Mouse (Mus musculus): ENCODE results near the gene Camta1. TPM values are rescaled to one million over a fixed set of nuclear protein-coding genes. Genes with fewer than 3 reads are reported as not detected.

The Camta1 gene
- polyA plus RNA-seq, 1 experiment: 27.1 TPM

DNA sequence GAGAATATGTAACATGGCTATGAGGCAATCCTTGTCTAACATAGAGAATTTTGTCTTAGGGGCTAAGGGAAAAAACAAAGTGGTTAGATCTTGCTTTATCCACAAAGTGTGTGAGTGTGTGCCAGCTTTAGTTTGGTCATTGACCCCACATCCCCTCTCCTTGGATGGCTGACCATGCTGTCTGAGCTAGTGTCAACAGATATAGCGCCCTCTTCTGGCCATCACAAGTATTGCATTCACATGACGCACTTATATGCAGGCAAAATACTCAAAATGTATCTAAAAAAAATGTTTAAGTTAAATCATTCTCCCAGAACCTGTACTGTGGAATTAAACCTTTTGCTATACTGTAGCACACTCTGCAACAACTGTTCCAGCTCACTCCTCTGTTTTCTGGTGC lies 766.5 kb downstream of the Camta1 start:
- H3K4me1 ChIP-seq (replicated peaks; ENCODE audit: control insufficient read depth, insufficient read depth, low read length): no peaks in the 10 kb centered on the region
- DNase-seq: peak; percentile 16
- H3K36me3 ChIP-seq (ENCODE audit: control insufficient read depth, insufficient read depth, low read length): no peaks in the 10 kb centered on the region
- H3K4me3 ChIP-seq (ENCODE audit: control insufficient read depth, insufficient read depth, low read length): no peak overlapping the region
- no peak overlapping the region for H3K27ac ChIP-seq (ENCODE audit: control insufficient read depth, insufficient read depth, low read length)
- TF ChIP-seq POLR2A (IDR thresholded peaks at IDR 0.05; ENCODE audit: control insufficient read depth, extremely low read depth, insufficient read depth, low read length, poor library complexity) (no peak), CTCF (IDR thresholded peaks at IDR 0.05; ENCODE audit: borderline replicate concordance, control insufficient read depth, extremely low read depth, insufficient read depth, low read length, poor library complexity) (no peak)
- no peaks in the 10 kb centered on the region for H3K27me3 ChIP-seq (ENCODE audit: control insufficient read depth, insufficient read depth, low read length)
- WGBS: 42% methylated on average over 2 of the region's 2 CpGs

DNA sequence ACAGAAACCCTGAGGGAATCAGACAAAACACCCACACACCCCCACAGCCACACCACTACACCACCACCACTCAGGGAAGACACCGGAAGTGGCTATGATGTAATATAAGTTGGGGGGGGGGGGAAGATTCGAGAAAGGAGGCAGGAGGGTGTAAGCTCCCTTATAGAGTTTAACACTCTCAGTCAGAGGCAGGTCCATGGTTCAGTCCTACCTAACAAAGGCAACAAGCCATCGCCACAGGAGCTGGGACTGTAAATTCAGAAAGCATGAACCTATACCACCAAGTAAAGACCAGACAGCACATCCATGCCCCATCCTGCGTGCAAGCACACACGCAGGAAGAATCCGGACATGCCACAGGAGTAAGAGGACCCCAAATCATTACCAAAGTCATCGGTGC lies 772.4 kb downstream of the Camta1 start, which contains the start of gene Gm13090:
Gene Gm13090, plus strand, starts transcription at position 301 of the 400 bp plus-strand sequence.
- Histone ChIP-seq H3K27me3 (ENCODE audit: control insufficient read depth, insufficient read depth, low read length) (no peaks in the 10 kb centered on the region), H3K27ac (ENCODE audit: control insufficient read depth, insufficient read depth, low read length) (no peak within 1 kb of the TSS), H3K4me1 (replicated peaks; ENCODE audit: control insufficient read depth, insufficient read depth, low read length) (no peaks in the 10 kb centered on the region), H3K36me3 (ENCODE audit: control insufficient read depth, insufficient read depth, low read length) (no peaks in the 10 kb centered on the region), H3K4me3 (ENCODE audit: control insufficient read depth, insufficient read depth, low read length) (no peak within 1 kb of the TSS)
- 83% methylated on average over 7 of the region's 7 CpGs for WGBS
- DNase-seq: no peak
- TF ChIP-seq POLR2A (IDR thresholded peaks at IDR 0.05; ENCODE audit: control insufficient read depth, extremely low read depth, insufficient read depth, low read length, poor library complexity): no peak
- no peak for TF ChIP-seq CTCF (IDR thresholded peaks at IDR 0.05; ENCODE audit: borderline replicate concordance, control insufficient read depth, extremely low read depth, insufficient read depth, low read length, poor library complexity)

DNA sequence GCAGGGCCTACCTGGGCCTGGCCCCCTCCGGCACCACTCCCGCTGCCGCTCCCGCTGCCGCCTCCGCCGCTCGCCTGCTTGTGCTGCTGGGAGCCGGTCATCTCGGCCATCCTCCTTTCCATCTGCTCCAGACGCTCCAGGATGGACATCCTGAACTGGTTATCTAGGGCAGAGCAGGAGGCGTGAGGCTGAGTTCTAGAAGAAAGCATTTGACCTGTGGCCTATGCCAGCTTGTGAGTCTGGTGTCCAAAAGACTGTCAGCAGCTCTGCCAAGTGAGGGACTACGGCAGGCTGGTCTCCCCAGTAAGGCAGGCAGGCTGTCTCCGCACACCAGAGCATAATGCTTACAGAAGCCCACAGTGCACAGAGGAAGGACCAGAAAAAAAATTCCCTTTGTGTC lies 772.9 kb downstream of the Camta1 start:
- H3K4me1 ChIP-seq (replicated peaks; ENCODE audit: control insufficient read depth, insufficient read depth, low read length): no peaks in the 10 kb centered on the region
- no peaks in the 10 kb centered on the region for H3K27me3 ChIP-seq (ENCODE audit: control insufficient read depth, insufficient read depth, low read length)
- no peaks in the 10 kb centered on the region for H3K36me3 ChIP-seq (ENCODE audit: control insufficient read depth, insufficient read depth, low read length)
- no peak overlapping the region for H3K27ac ChIP-seq (ENCODE audit: control insufficient read depth, insufficient read depth, low read length)
- no peak overlapping the region for H3K4me3 ChIP-seq (ENCODE audit: control insufficient read depth, insufficient read depth, low read length)
- 95% methylated on average over 14 of the region's 14 CpGs for WGBS
- no peak for DNase-seq
- TF ChIP-seq CTCF (IDR thresholded peaks at IDR 0.05; ENCODE audit: borderline replicate concordance, control insufficient read depth, extremely low read depth, insufficient read depth, low read length, poor library complexity) (no peak), POLR2A (IDR thresholded peaks at IDR 0.05; ENCODE audit: control insufficient read depth, extremely low read depth, insufficient read depth, low read length, poor library complexity) (no peak)

DNA sequence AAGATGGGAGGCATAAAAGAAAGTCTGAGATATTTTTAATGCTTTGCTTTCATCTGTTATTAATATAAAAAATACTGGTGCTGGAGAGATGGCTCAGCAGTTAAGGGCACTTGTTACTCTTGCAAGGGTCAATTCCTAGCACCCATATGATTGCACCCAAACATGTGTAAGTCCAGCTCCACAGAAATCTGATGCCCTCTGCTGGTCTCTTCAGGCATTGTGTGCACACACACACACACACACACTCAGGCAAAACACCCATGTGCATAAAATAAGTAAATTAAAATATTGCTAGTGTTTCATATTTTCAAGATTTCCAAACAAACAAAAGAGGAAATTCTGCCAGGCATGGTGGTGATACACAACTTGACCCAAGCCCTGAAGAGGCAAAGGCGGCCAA lies 774.3 kb downstream of the Camta1 start:
- H3K36me3 ChIP-seq (ENCODE audit: control insufficient read depth, insufficient read depth, low read length): no peaks in the 10 kb centered on the region
- no peak overlapping the region for H3K4me3 ChIP-seq (ENCODE audit: control insufficient read depth, insufficient read depth, low read length)
- H3K27ac ChIP-seq (ENCODE audit: control insufficient read depth, insufficient read depth, low read length): no peak overlapping the region
- H3K4me1 ChIP-seq (replicated peaks; ENCODE audit: control insufficient read depth, insufficient read depth, low read length): no peaks in the 10 kb centered on the region
- no peaks in the 10 kb centered on the region for H3K27me3 ChIP-seq (ENCODE audit: control insufficient read depth, insufficient read depth, low read length)
- 100% methylated on average over 1 of the region's 1 CpGs for WGBS
- no peak for TF ChIP-seq POLR2A (IDR thresholded peaks at IDR 0.05; ENCODE audit: control insufficient read depth, extremely low read depth, insufficient read depth, low read length, poor library complexity)
- TF ChIP-seq CTCF (IDR thresholded peaks at IDR 0.05; ENCODE audit: borderline replicate concordance, control insufficient read depth, extremely low read depth, insufficient read depth, low read length, poor library complexity): no peak
- no peak for DNase-seq

- no peak for DNase-seq
- Histone ChIP-seq H3K36me3 (ENCODE audit: control insufficient read depth, insufficient read depth, low read length) (no peaks in the 10 kb centered on the region), H3K4me3 (ENCODE audit: control insufficient read depth, insufficient read depth, low read length) (no peak overlapping the region), H3K27ac (ENCODE audit: control insufficient read depth, insufficient read depth, low read length) (no peak overlapping the region), H3K4me1 (replicated peaks; ENCODE audit: control insufficient read depth, insufficient read depth, low read length) (no peaks in the 10 kb centered on the region), H3K27me3 (ENCODE audit: control insufficient read depth, insufficient read depth, low read length) (no peaks in the 10 kb centered on the region)
- WGBS: 89% methylated on average over 5 of the region's 5 CpGs
- TF ChIP-seq CTCF (IDR thresholded peaks at IDR 0.05; ENCODE audit: borderline replicate concordance, control insufficient read depth, extremely low read depth, insufficient read depth, low read length, poor library complexity): no peak
- no peak for TF ChIP-seq POLR2A (IDR thresholded peaks at IDR 0.05; ENCODE audit: control insufficient read depth, extremely low read depth, insufficient read depth, low read length, poor library complexity)
These were observed 778.6 kb downstream of the Camta1 start for GRCm38 (mm10) chr4:151083027-151083426.

DNA sequence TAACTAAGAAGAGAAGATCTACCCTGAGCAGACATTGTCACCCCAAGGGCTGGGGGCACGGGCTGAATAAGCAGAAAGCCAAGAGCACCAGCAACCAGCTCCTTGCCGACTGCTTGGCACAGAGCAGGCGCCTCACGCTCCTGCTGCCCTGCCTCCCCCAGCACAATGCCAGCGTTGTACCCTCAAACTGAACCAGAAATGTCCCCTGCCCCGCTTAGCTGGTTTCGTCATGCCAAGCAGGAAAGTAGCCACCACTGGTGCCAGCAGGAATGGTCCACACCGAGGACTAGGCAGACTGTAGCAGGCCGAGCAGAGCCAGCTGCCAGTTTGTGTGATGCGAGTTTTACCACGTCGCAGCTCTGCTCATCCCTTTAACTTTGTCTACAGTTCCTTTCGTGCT lies 779.7 kb downstream of the Camta1 start:
- 96% methylated on average over 13 of the region's 13 CpGs for WGBS
- Histone ChIP-seq H3K36me3 (ENCODE audit: control insufficient read depth, insufficient read depth, low read length) (no peaks in the 10 kb centered on the region), H3K27me3 (ENCODE audit: control insufficient read depth, insufficient read depth, low read length) (no peaks in the 10 kb centered on the region), H3K4me3 (ENCODE audit: control insufficient read depth, insufficient read depth, low read length) (no peak overlapping the region), H3K27ac (ENCODE audit: control insufficient read depth, insufficient read depth, low read length) (no peak overlapping the region), H3K4me1 (replicated peaks; ENCODE audit: control insufficient read depth, insufficient read depth, low read length) (no peaks in the 10 kb centered on the region)
- no peak for TF ChIP-seq CTCF (IDR thresholded peaks at IDR 0.05; ENCODE audit: borderline replicate concordance, control insufficient read depth, extremely low read depth, insufficient read depth, low read length, poor library complexity)
- TF ChIP-seq POLR2A (IDR thresholded peaks at IDR 0.05; ENCODE audit: control insufficient read depth, extremely low read depth, insufficient read depth, low read length, poor library complexity): no peak
- DNase-seq: no peak

GRCm38 (mm10) chr4:151081355-151081754 lies 780.3 kb downstream of the Camta1 start:
- Histone ChIP-seq H3K27ac (ENCODE audit: control insufficient read depth, insufficient read depth, low read length) (no peak overlapping the region), H3K4me1 (replicated peaks; ENCODE audit: control insufficient read depth, insufficient read depth, low read length) (no peaks in the 10 kb centered on the region), H3K4me3 (ENCODE audit: control insufficient read depth, insufficient read depth, low read length) (no peak overlapping the region), H3K36me3 (ENCODE audit: control insufficient read depth, insufficient read depth, low read length) (no peaks in the 10 kb centered on the region), H3K27me3 (ENCODE audit: control insufficient read depth, insufficient read depth, low read length) (no peaks in the 10 kb centered on the region)
- DNase-seq: no peak
- WGBS: 87% methylated on average over 2 of the region's 2 CpGs
- TF ChIP-seq CTCF (IDR thresholded peaks at IDR 0.05; ENCODE audit: borderline replicate concordance, control insufficient read depth, extremely low read depth, insufficient read depth, low read length, poor library complexity): no peak
- no peak for TF ChIP-seq POLR2A (IDR thresholded peaks at IDR 0.05; ENCODE audit: control insufficient read depth, extremely low read depth, insufficient read depth, low read length, poor library complexity)
